Mouse (Mus musculus) cerebellum, postnatal 25 days (tissue): ENCODE measurements at regions not wholly inside any gene's neighbourhood (a gene's known extent, or its start where the extent isn't known, plus 50 kb on each side); places are given as distances from the start of the nearest gene placed in this dataset.
"Not testable (repeated sequence)": the region's sequence is repeated elsewhere in the genome, so short reads cannot be mapped to it uniquely, and the experiment has no call there.

Experiments
- DNase-seq, 2 experiments: peaks; one replicate each; pipeline ENCODE4 v3.0.0; 2021; ENCODE audit warnings: mixed read lengths in 2 of 2

- not testable (repeated sequence) for DNase-seq
These were observed 125.8 kb upstream of the A430005L14Rik start for GRCm38 (mm10) chr4:153831251-153831650.

- no peak for DNase-seq
These were observed 124.9 kb upstream of the A430005L14Rik start for GRCm38 (mm10) chr4:153832151-153832550.

GRCm38 (mm10) chr4:153844766-153845165 is 112.3 kb upstream of the A430005L14Rik start:
- no peak for DNase-seq

GRCm38 (mm10) chr4:153848274-153848673 is 108.8 kb upstream of the A430005L14Rik start:
- no peak for DNase-seq

GRCm38 (mm10) chr4:153850186-153850585 is 106.9 kb upstream of the A430005L14Rik start:
- no peak for DNase-seq

- no peak for DNase-seq
These were observed 102.8 kb upstream of the A430005L14Rik start for GRCm38 (mm10) chr4:153854084-153854747.

- DNase-seq: no peak
These were observed 102.3 kb upstream of the A430005L14Rik start for GRCm38 (mm10) chr4:153854748-153855092.

GRCm38 (mm10) chr4:153861420-153861819 is 95.6 kb upstream of the A430005L14Rik start:
- no peak for DNase-seq

GRCm38 (mm10) chr4:153862121-153862660 is 94.8 kb upstream of the A430005L14Rik start:
- no peak for DNase-seq

GRCm38 (mm10) chr4:153872346-153872745 is 84.7 kb upstream of the A430005L14Rik start:
- no peak for DNase-seq

- not testable (repeated sequence) for DNase-seq
These were observed 82.0 kb upstream of the A430005L14Rik start for GRCm38 (mm10) chr4:153875036-153875435.

GRCm38 (mm10) chr4:153876954-153877642 is 79.9 kb upstream of the A430005L14Rik start:
- DNase-seq: no peak

GRCm38 (mm10) chr4:153883057-153883456 is 74.0 kb upstream of the A430005L14Rik start:
- no peak for DNase-seq

- DNase-seq: no peak
These were observed 73.0 kb upstream of the A430005L14Rik start for GRCm38 (mm10) chr4:153884044-153884443.

- DNase-seq: peak; percentile 69 to 79
These were observed 71.2 kb upstream of the A430005L14Rik start for GRCm38 (mm10) chr4:153885836-153886235.

- DNase-seq: no peak
These were observed 66.9 kb upstream of the A430005L14Rik start for GRCm38 (mm10) chr4:153890130-153890529.

- DNase-seq: no peak
These were observed 57.3 kb upstream of the A430005L14Rik start for GRCm38 (mm10) chr4:153899721-153900120.

- DNase-seq: no peak
These were observed 52.0 kb upstream of the A430005L14Rik start for GRCm38 (mm10) chr4:153905076-153905475.

GRCm38 (mm10) chr4:153905511-153905910 is 51.5 kb upstream of the A430005L14Rik start:
- DNase-seq: no peak
